Mouse (Mus musculus): ENCODE measurements around the gene Nt5c. TPM values are rescaled to one million over a fixed set of nuclear protein-coding genes. Genes with fewer than 3 reads are reported as not detected.

Gene Nt5c
- polyA plus RNA-seq, 1 experiment, result 132 TPM

- H3K27me3 ChIP-seq (ENCODE audit: control insufficient read depth, insufficient read depth, low read length), result no peaks in the 10 kb centered on the region
- WGBS, result 59% methylated on average over 4 of the region's 4 CpGs
- no peak for TF ChIP-seq CTCF (IDR thresholded peaks at IDR 0.05; ENCODE audit: extremely low read depth, insufficient read length, insufficient replicate concordance, low read depth, low read length)
- no peak for TF ChIP-seq POLR2A (IDR thresholded peaks at IDR 0.05; ENCODE audit: low read depth, low read length)
- H3K36me3 ChIP-seq (ENCODE audit: control insufficient read depth, insufficient read depth, low read length), result no peaks in the 10 kb centered on the region
- H3K4me3 ChIP-seq (ENCODE audit: low read depth, low read length), result no peak overlapping the region
- H3K4me1 ChIP-seq (ENCODE audit: control insufficient read depth, insufficient read depth, insufficient read length, low read length), result peaks cover 64% of the 10 kb centered on the region
- no peak overlapping the region for H3K27ac ChIP-seq (ENCODE audit: insufficient read depth, low read depth, low read length)
These were observed 38.4 kb downstream of the Nt5c start for GRCm38 (mm10) chr11:115453306-115453705.

- Histone ChIP-seq H3K36me3 (ENCODE audit: control insufficient read depth, insufficient read depth, low read length) (no peaks in the 10 kb centered on the region), H3K4me1 (ENCODE audit: control insufficient read depth, insufficient read depth, insufficient read length, low read length) (peaks cover 65% of the 10 kb centered on the region), H3K27ac (ENCODE audit: insufficient read depth, low read depth, low read length) (peak overlapping the region; percentile 51), H3K4me3 (ENCODE audit: low read depth, low read length) (no peak overlapping the region), H3K27me3 (ENCODE audit: control insufficient read depth, insufficient read depth, low read length) (no peaks in the 10 kb centered on the region)
- 32% methylated on average over 7 of the region's 7 CpGs for WGBS
- TF ChIP-seq CTCF (IDR thresholded peaks at IDR 0.05; ENCODE audit: extremely low read depth, insufficient read length, insufficient replicate concordance, low read depth, low read length) (no peak), POLR2A (IDR thresholded peaks at IDR 0.05; ENCODE audit: low read depth, low read length) (no peak)
These were observed 39.3 kb downstream of the Nt5c start for GRCm38 (mm10) chr11:115452281-115452860.

- no peaks in the 10 kb centered on the region for H3K36me3 ChIP-seq (ENCODE audit: control insufficient read depth, insufficient read depth, low read length)
- no peaks in the 10 kb centered on the region for H3K27me3 ChIP-seq (ENCODE audit: control insufficient read depth, insufficient read depth, low read length)
- no peak for TF ChIP-seq POLR2A (IDR thresholded peaks at IDR 0.05; ENCODE audit: low read depth, low read length)
- TF ChIP-seq CTCF (IDR thresholded peaks at IDR 0.05; ENCODE audit: extremely low read depth, insufficient read length, insufficient replicate concordance, low read depth, low read length), result no peak
- H3K4me1 ChIP-seq (ENCODE audit: control insufficient read depth, insufficient read depth, insufficient read length, low read length), result peaks cover 62% of the 10 kb centered on the region
- H3K4me3 ChIP-seq (ENCODE audit: low read depth, low read length), result no peak overlapping the region
- H3K27ac ChIP-seq (ENCODE audit: insufficient read depth, low read depth, low read length), result peak overlapping the region; percentile 51
- WGBS, result 25% methylated on average over 8 of the region's 8 CpGs
These were observed 39.9 kb downstream of the Nt5c start for GRCm38 (mm10) chr11:115451781-115452241.

- H3K27me3 ChIP-seq (ENCODE audit: control insufficient read depth, insufficient read depth, low read length), result no peaks in the 10 kb centered on the region
- H3K36me3 ChIP-seq (ENCODE audit: control insufficient read depth, insufficient read depth, low read length), result no peaks in the 10 kb centered on the region
- TF ChIP-seq CTCF (IDR thresholded peaks at IDR 0.05; ENCODE audit: extremely low read depth, insufficient read length, insufficient replicate concordance, low read depth, low read length) (no peak), POLR2A (IDR thresholded peaks at IDR 0.05; ENCODE audit: low read depth, low read length) (no peak)
- H3K4me3 ChIP-seq (ENCODE audit: low read depth, low read length), result peak overlapping the region; percentile 19
- H3K27ac ChIP-seq (ENCODE audit: insufficient read depth, low read depth, low read length), result peak overlapping the region; percentile 96
- 29% methylated on average over 7 of the region's 7 CpGs for WGBS
- H3K4me1 ChIP-seq (ENCODE audit: control insufficient read depth, insufficient read depth, insufficient read length, low read length), result peaks cover 61% of the 10 kb centered on the region
These were observed 41.5 kb downstream of the Nt5c start for GRCm38 (mm10) chr11:115450176-115450575.

GRCm38 (mm10) chr11:115448998-115449397 is 42.7 kb downstream of the Nt5c start:
- 29% methylated on average over 7 of the region's 7 CpGs for WGBS
- H3K27ac ChIP-seq (ENCODE audit: insufficient read depth, low read depth, low read length), result peak overlapping the region; percentile 96
- H3K4me1 ChIP-seq (ENCODE audit: control insufficient read depth, insufficient read depth, insufficient read length, low read length), result peaks cover 64% of the 10 kb centered on the region
- no peak overlapping the region; the same call in 1 of the 2 replicates for H3K4me3 ChIP-seq (ENCODE audit: low read depth, low read length)
- TF ChIP-seq POLR2A (IDR thresholded peaks at IDR 0.05; ENCODE audit: low read depth, low read length) (no peak), CTCF (IDR thresholded peaks at IDR 0.05; ENCODE audit: extremely low read depth, insufficient read length, insufficient replicate concordance, low read depth, low read length) (no peak)
- H3K36me3 ChIP-seq (ENCODE audit: control insufficient read depth, insufficient read depth, low read length), result no peaks in the 10 kb centered on the region
- no peaks in the 10 kb centered on the region for H3K27me3 ChIP-seq (ENCODE audit: control insufficient read depth, insufficient read depth, low read length)

- peak overlapping the region; percentile 96 for H3K27ac ChIP-seq (ENCODE audit: insufficient read depth, low read depth, low read length)
- H3K36me3 ChIP-seq (ENCODE audit: control insufficient read depth, insufficient read depth, low read length), result no peaks in the 10 kb centered on the region
- TF ChIP-seq CTCF (IDR thresholded peaks at IDR 0.05; ENCODE audit: extremely low read depth, insufficient read length, insufficient replicate concordance, low read depth, low read length) (no peak), POLR2A (IDR thresholded peaks at IDR 0.05; ENCODE audit: low read depth, low read length) (no peak)
- H3K4me1 ChIP-seq (ENCODE audit: control insufficient read depth, insufficient read depth, insufficient read length, low read length), result peaks cover 58% of the 10 kb centered on the region
- peak overlapping the region; percentile 59 for H3K4me3 ChIP-seq (ENCODE audit: low read depth, low read length)
- H3K27me3 ChIP-seq (ENCODE audit: control insufficient read depth, insufficient read depth, low read length), result no peaks in the 10 kb centered on the region
- 30% methylated on average over 16 of the region's 16 CpGs for WGBS
These were observed 43.6 kb downstream of the Nt5c start for GRCm38 (mm10) chr11:115448075-115448474.

- TF ChIP-seq CTCF (IDR thresholded peaks at IDR 0.05; ENCODE audit: extremely low read depth, insufficient read length, insufficient replicate concordance, low read depth, low read length) (no peak), POLR2A (IDR thresholded peaks at IDR 0.05; ENCODE audit: low read depth, low read length) (no peak)
- H3K27me3 ChIP-seq (ENCODE audit: control insufficient read depth, insufficient read depth, low read length), result no peaks in the 10 kb centered on the region
- WGBS, result 31% methylated on average over 11 of the region's 11 CpGs
- no peaks in the 10 kb centered on the region for H3K36me3 ChIP-seq (ENCODE audit: control insufficient read depth, insufficient read depth, low read length)
- peak overlapping the region; percentile 92 for H3K27ac ChIP-seq (ENCODE audit: insufficient read depth, low read depth, low read length)
- peak overlapping the region; percentile 59 for H3K4me3 ChIP-seq (ENCODE audit: low read depth, low read length)
- peaks cover 58% of the 10 kb centered on the region for H3K4me1 ChIP-seq (ENCODE audit: control insufficient read depth, insufficient read depth, insufficient read length, low read length)
These were observed 44.3 kb downstream of the Nt5c start for GRCm38 (mm10) chr11:115447321-115447885.
